Mouse (Mus musculus): Measurements from ENCODE around the gene Cnbp. TPM values are rescaled to one million over a fixed set of nuclear protein-coding genes. Genes with fewer than 3 reads are reported as not detected.
A peak's percentile ranks its signal among the peaks of the same experiment; 100 is the strongest.

Gene Cnbp
- polyA plus RNA-seq, 1 experiment: 169 TPM

DNA sequence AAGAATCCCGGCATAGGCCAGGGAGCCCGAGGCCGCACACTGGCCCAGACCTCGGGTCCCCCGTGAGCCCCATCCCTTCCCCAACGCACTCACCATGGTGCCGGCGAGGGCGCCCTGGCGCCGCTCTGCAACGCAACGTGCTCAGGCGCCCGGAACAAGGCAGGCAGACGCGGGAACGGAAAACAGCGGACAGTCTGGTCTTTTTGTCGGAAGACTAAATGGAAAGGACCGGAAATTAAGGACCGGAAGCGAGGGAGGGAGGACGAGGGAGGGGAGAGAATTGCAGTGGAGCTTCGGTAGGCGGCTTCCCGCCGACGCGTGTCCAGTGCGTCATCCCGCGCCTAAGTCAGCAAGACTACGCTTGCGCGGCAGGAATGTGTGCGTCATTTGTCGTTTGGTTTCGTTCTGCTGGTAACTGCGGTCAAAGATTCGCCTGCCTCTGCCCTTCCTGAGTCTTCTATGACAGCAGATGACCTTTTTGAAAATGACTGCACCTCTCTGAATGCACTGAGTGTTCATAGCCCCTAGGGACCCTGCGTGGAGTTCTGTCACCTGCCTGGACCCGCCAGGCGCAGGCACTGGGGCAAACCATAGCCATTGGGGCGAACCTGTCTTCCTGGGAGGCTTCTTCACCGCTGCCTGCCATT is 12.2 kb downstream of the Cnbp start, which contains the start of gene Isy1:
TSS of gene Isy1 (minus strand) at position 248 of the 647 bp plus-strand sequence.
- peak within 1 kb of the TSS; percentile 81 for H3K27ac ChIP-seq (ENCODE audit: insufficient read depth, low read depth, low read length)
- peaks cover 21% of the 10 kb centered on the region for H3K4me1 ChIP-seq (ENCODE audit: control insufficient read depth, insufficient read depth, low read length)
- H3K4me3 ChIP-seq (ENCODE audit: insufficient read depth, low read length): peak within 1 kb of the TSS; percentile 92
- TF ChIP-seq POLR2A (IDR thresholded peaks at IDR 0.05; ENCODE audit: borderline replicate concordance, low read depth, low read length) (peak; percentile 76), CTCF (IDR thresholded peaks at IDR 0.05; ENCODE audit: low read depth, low read length) (no peak)

DNA sequence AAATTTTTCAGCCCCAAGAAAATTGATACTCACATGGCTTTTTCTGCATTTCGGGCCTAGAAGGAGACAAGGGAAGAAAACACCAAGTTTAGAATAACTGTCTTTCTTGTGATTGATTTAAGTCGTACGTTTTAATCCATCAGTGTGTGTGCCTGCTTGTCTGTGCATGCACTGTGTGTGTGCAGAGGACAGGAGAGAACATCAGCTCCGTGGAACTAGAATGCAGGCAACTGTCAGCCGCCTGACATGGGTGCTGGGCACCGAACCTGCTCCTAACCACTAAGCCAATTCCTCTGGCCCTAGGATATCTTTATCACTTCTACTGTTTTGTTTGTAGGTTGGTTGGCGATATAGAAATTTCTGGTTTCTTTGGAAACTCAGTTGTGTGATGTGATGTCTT is 15.2 kb downstream of the Cnbp start, which contains the start of gene Gm45140:
TSS of gene Gm45140 (minus strand) at position 101 of the 400 bp plus-strand sequence.
- TF ChIP-seq CTCF (IDR thresholded peaks at IDR 0.05; ENCODE audit: low read depth, low read length) (no peak), POLR2A (IDR thresholded peaks at IDR 0.05; ENCODE audit: borderline replicate concordance, low read depth, low read length) (no peak)
- Histone ChIP-seq H3K27ac (ENCODE audit: insufficient read depth, low read depth, low read length) (no peak within 1 kb of the TSS), H3K4me3 (ENCODE audit: insufficient read depth, low read length) (no peak within 1 kb of the TSS), H3K4me1 (ENCODE audit: control insufficient read depth, insufficient read depth, low read length) (peaks cover 12% of the 10 kb centered on the region)

DNA sequence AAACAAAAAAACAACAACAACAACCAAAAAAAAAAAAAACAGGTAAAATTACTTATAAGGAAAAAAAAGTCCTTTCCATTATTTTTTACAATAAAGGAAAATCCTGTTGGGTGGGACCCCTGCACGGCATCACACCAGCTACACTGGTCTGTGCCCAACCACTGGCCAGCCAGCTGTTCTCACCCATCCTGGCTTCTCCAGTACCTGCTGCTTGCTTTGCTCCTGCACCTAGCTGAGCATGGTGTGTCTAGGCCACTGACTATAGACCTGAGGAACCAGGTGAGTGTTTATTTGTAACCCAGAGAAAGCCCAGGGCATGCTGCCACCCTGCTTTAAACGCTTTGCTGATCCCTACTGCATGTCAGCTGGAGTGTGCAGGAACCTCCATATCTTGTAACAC is 30.5 kb downstream of the Cnbp start:
- H3K4me3 ChIP-seq (ENCODE audit: insufficient read depth, low read length): no peak overlapping the region
- no peaks in the 10 kb centered on the region for H3K4me1 ChIP-seq (ENCODE audit: control insufficient read depth, insufficient read depth, low read length)
- TF ChIP-seq CTCF (IDR thresholded peaks at IDR 0.05; ENCODE audit: low read depth, low read length) (no peak), POLR2A (IDR thresholded peaks at IDR 0.05; ENCODE audit: borderline replicate concordance, low read depth, low read length) (no peak)
- H3K27ac ChIP-seq (ENCODE audit: insufficient read depth, low read depth, low read length): no peak overlapping the region

GRCm38 (mm10) chr6:87814486-87814885 is 36.4 kb downstream of the Cnbp start:
- Histone ChIP-seq H3K4me3 (ENCODE audit: insufficient read depth, low read length) (no peak overlapping the region), H3K4me1 (ENCODE audit: control insufficient read depth, insufficient read depth, low read length) (peaks cover 15% of the 10 kb centered on the region), H3K27ac (ENCODE audit: insufficient read depth, low read depth, low read length) (no peak overlapping the region)
- TF ChIP-seq CTCF (IDR thresholded peaks at IDR 0.05; ENCODE audit: low read depth, low read length): no peak

DNA sequence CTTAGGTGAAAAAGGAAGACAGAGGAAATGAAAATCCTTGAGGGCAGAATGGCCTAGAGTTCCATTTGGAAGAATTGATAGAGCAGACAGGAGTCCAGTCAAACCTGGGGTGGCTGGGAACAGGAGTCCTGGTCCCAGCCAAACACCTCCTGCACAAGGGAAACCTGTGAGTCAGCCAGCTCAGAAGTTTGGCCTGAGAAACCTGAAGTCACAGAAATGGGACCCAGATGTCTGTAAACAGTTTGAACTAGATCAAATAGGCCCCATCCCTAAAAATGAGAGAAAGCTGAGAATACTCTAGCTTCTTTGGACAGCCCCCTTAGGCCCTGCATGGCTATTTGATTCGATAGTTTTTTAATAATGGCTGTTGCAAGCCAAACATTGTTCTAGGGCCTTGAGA is 38.2 kb downstream of the Cnbp start:
- no peak for TF ChIP-seq CTCF (IDR thresholded peaks at IDR 0.05; ENCODE audit: low read depth, low read length)
- TF ChIP-seq POLR2A (IDR thresholded peaks at IDR 0.05; ENCODE audit: borderline replicate concordance, low read depth, low read length): no peak
- Histone ChIP-seq H3K4me1 (ENCODE audit: control insufficient read depth, insufficient read depth, low read length) (peaks cover 30% of the 10 kb centered on the region), H3K27ac (ENCODE audit: insufficient read depth, low read depth, low read length) (no peak overlapping the region), H3K4me3 (ENCODE audit: insufficient read depth, low read length) (peak overlapping the region; percentile 97; the same call in 1 of the 2 replicates)

GRCm38 (mm10) chr6:87811675-87812338 is 39.1 kb downstream of the Cnbp start, which contains the start of gene Rab43:
Gene Rab43, minus strand, starts transcription at chr6:87812164.
- Histone ChIP-seq H3K4me3 (ENCODE audit: insufficient read depth, low read length) (peak within 1 kb of the TSS; percentile 97), H3K4me1 (ENCODE audit: control insufficient read depth, insufficient read depth, low read length) (peaks cover 38% of the 10 kb centered on the region), H3K27ac (ENCODE audit: insufficient read depth, low read depth, low read length) (peak within 1 kb of the TSS; percentile 74)
- TF ChIP-seq POLR2A (IDR thresholded peaks at IDR 0.05; ENCODE audit: borderline replicate concordance, low read depth, low read length) (no peak), CTCF (IDR thresholded peaks at IDR 0.05; ENCODE audit: low read depth, low read length) (no peak)

DNA sequence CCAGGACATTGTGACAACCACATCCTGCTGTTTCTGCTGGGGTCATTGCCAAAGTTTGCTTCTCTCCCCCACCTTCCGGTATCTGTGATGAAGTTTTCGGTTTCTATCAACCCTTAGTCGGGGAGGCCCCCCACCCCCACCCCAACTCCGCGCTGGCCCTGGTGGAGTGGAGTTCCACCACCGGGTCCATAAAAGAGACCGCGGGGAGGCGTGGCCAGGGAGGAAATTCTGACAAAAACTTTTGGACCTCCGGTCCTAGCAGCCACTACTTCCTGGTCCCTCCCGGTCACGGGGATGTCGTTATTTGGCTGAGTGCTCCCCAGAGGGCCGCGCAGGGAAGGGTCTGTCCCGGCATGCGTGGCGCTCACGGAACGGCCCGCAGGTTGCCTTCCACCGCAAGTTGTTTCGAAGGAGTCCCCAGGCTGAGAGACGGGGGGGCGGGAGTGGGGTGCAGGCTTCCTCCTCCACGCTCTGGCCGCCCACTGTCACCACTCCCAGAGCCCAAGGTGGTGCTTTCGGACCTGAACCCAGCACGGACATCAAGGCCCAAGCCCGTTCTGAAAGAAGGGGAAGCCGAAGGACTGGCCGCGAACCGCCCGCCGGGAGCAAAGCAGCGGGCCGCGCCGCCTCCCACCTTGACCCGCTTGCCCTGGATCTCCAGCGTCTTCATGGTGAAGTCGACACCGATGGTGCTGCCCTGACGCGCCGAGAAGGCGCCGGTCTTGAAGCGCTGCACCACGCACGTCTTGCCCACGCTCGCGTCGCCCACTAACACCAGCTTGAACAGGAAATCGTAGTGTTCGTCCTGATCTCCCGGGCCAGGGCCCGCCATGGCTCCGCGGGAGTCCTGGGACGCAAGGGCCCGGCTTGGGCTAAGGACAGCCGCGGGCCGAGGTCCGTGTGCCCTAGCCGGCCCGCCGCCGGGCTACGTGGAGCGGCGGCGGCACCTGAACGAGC is 39.9 kb downstream of the Cnbp start:
- Histone ChIP-seq H3K27ac (ENCODE audit: insufficient read depth, low read depth, low read length) (peak overlapping the region; percentile 74), H3K4me1 (ENCODE audit: control insufficient read depth, insufficient read depth, low read length) (peaks cover 45% of the 10 kb centered on the region), H3K4me3 (ENCODE audit: insufficient read depth, low read length) (peak overlapping the region; percentile 97)
- no peak for TF ChIP-seq POLR2A (IDR thresholded peaks at IDR 0.05; ENCODE audit: borderline replicate concordance, low read depth, low read length)
- TF ChIP-seq CTCF (IDR thresholded peaks at IDR 0.05; ENCODE audit: low read depth, low read length): no peak

DNA sequence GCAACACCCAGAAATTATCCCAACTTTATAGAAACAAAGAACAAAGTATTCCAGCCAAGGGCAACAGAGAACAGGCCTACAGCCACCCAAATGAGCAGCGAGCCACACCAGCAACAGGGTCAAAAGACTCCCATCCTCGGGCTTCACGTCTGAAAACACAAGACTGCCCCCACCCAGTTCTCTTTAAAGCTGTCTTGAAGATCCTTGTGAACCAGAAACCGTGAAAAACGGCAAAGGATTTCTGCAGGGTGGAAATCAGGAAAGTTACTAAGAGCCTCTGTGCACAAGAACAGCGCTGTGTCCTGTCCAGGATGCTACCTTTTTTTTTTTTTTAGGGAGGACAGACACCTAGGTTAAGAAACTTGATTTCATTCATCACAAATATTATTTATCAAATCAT is 40.6 kb downstream of the Cnbp start:
- H3K27ac ChIP-seq (ENCODE audit: insufficient read depth, low read depth, low read length): peak overlapping the region; percentile 74; the same call in 1 of the 2 replicates
- peaks cover 50% of the 10 kb centered on the region for H3K4me1 ChIP-seq (ENCODE audit: control insufficient read depth, insufficient read depth, low read length)
- peak overlapping the region; percentile 97 for H3K4me3 ChIP-seq (ENCODE audit: insufficient read depth, low read length)
- TF ChIP-seq POLR2A (IDR thresholded peaks at IDR 0.05; ENCODE audit: borderline replicate concordance, low read depth, low read length) (no peak), CTCF (IDR thresholded peaks at IDR 0.05; ENCODE audit: low read depth, low read length) (no peak)

- Histone ChIP-seq H3K27ac (ENCODE audit: insufficient read depth, low read depth, low read length) (peak overlapping the region; percentile 48), H3K4me1 (ENCODE audit: control insufficient read depth, insufficient read depth, low read length) (peaks cover 56% of the 10 kb centered on the region), H3K4me3 (ENCODE audit: insufficient read depth, low read length) (peak overlapping the region; percentile 8; the same call in 1 of the 2 replicates)
- TF ChIP-seq POLR2A (IDR thresholded peaks at IDR 0.05; ENCODE audit: borderline replicate concordance, low read depth, low read length): no peak
- TF ChIP-seq CTCF (IDR thresholded peaks at IDR 0.05; ENCODE audit: low read depth, low read length): no peak
Measured at GRCm38 (mm10) chr6:87809651-87810161, 41.2 kb downstream of the Cnbp start.

All from bone marrow macrophage, adult 2 months (primary cell).